Mouse (Mus musculus) liver, embryonic 14 days (tissue): ENCODE data around the gene Acbd5. TPM values are rescaled to one million over a fixed set of nuclear protein-coding genes. Genes with fewer than 3 reads are reported as not detected.

ENCODE experiments used
- polyA plus RNA-seq: library from polyadenylated mRNA; depleted of rRNA; stranded (reverse); fragments of >200 nt; gene quantifications from 2 replicates; pipeline ENCODE4 v1.2.3, GENCODE M21; 2012; rRNA removed

The Acbd5 gene
- polyA plus RNA-seq = 6.5 and 7.7 TPM in 2 replicates

DNA sequence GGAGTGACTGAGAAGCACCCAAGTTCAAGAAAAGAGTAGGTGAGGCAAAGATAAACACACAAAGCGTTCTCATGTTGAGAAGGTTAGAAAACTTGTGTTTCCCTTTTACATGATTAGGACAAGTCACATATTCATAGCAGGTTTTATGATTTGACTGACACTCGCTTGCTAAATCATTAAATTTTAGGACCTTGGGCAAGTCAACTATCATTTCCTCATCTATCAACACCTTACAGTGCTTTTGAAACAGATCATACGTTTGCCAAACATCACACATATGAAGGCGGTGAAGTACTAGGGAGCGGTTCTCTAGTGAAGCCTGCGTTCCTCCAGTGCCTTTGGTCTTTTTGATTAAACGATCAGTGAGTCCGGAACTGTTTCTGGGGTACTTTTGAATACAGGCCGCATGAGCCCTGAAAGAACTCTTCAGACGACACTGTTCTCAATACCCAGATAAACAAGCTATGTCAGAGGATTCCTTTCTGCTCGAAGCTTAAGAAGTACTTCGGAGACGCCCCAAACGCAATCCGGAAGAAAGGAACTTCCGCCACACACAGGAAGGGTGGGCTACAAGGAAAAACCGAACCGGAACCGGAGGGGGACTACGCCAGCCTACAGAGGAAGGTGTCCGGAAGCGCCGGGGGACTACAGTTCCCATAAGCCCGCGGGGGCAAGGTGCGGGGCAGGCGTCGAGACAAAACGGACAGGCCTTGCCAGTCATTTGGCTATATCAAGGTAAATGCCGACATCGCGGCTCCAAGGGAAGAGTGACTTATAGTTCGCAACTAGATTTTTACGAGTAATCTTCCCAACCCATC is at the start of gene Acbd5:
Acbd5 (plus strand) TSS at position 616 of the 818 bp plus-strand sequence.

GRCm38 (mm10) chr2:23040001-23040646 is 27.8 kb upstream of the Acbd5 start, which contains the start of gene Abi1:
Gene Abi1, minus strand, starts transcription at chr2:23040241.

GRCm38 (mm10) chr2:23155777-23156607 is 88.0 kb downstream of the Acbd5 start, which contains the start of the genes Mastl and Yme1l1:
Gene Mastl, minus strand, starts transcription at chr2:23156024.
Gene Yme1l1, plus strand, starts transcription at chr2:23156369.

Other genes starting within 250 kb of the Acbd5 start
- 10.2 and 11.8 TPM in 2 replicates for gene Pdss1, start 172.6 kb upstream of the Acbd5 start, polyA plus RNA-seq
- gene Abi1, start 27.9 kb upstream of the Acbd5 start, polyA plus RNA-seq = 19.9 and 26.7 TPM in 2 replicates
- gene Mastl, start 87.9 kb downstream of the Acbd5 start, polyA plus RNA-seq = 3.4 and 3.8 TPM in 2 replicates
- gene Yme1l1, start 88.2 kb downstream of the Acbd5 start, polyA plus RNA-seq = 16.3 and 20.1 TPM in 2 replicates
- gene 4931423N10Rik, start 139.3 kb downstream of the Acbd5 start, polyA plus RNA-seq = 0.01 TPM in 1 of 2 replicates, not detected in the other